Mouse (Mus musculus): Measurements from ENCODE around the gene Mif4gd. TPM values are rescaled to one million over a fixed set of nuclear protein-coding genes. Genes with fewer than 3 reads are reported as not detected.

Mif4gd gene
- polyA plus RNA-seq, 1 experiment from 2014 or later = 120 TPM

DNA sequence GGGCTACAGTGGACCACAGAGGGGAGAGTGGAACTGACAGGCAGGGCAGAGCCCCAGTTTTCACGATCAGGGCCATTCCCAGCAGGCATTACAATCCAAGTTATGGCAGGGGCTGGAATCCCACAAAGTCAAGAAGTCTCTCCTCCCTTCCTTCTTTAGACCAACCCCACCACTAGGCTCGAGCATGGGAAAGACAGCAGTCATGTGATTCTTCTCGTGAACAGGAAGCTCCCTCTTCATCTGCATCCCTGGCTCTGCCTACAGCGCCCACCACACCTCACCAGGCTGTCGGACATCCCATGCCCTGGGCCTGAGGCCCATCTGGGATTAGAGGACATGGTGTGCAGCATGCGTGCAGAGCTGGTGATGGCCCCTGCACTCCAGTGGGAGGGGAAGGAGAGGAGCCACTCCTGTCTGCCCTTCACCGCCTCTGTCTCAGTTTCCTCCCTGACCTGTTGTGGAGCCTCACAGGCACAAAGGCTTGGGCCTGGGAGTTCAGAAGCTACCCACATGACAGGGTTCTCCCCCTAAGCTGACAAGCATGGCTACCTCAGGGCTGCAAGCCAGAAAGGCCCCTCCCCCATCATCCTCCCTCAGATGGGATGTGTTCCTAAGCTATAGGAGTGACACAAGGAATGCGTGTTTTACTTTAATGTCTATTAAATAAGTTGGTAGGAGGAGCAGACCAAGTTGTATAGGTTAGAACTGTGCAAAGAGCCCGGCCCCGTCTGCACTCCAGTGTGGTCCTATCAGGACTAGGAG is 1.8 kb upstream of the Mif4gd start:
- no peak for DNase-seq (ENCODE audit: low spot score)

DNA sequence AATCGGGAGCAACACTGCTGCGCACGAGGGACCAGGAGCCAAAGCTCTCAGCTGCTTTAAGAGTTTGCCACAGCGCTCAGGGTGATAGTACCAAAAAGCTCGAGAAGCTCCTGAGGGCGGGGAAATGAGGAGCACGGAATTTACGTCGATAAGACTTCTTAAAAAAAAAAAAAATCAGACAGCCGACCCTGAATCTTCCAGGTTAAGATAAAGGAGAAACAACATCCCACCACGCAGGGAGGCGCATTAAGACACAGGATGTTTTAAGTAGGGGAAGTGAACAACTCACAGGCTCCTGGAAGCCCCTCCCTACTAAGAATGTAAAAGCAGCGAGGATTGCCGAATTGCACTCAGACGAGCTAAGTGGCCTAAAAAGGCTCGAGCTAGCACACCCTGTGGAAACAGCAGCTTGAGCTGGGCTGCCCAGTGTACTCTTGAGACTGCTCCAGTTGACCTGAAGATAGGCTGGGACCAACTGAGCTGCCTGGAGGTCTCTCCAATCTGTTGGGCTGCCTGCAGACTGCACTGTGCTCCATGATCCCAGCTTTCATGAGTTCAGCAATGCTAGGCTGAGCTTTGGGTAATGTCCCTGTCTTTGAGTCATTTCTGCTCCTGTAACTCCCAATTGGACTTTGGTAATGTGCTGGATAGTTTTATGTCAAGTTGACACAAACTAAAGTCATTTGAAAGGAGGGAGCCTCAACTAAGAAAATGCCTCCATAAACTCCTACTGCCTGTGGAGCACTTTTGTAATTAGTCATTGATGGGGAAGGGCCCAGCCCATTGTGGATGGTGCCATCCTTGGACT is 573 bp upstream of the Mif4gd start:
- DNase-seq (ENCODE audit: low spot score) = peak; percentile 67

DNA sequence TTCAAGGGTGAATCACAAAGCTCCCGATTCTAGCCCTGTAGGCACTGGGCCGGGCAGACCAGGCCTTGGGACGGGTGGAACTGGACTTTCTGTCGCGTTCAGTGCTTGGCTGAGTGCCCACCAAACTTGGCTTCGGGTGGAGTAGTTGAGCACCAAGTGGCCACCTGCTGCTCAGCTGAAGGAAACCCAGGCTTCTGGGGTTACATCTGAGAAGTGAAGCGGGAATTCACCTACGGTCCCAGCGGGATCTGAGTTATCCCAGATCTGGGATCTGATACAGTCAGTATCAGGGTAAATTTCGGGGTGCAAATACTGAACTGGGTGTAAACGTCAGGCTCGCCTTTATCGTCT is 735 bp downstream of the Mif4gd start:
- no peak for DNase-seq (ENCODE audit: low spot score)

DNA sequence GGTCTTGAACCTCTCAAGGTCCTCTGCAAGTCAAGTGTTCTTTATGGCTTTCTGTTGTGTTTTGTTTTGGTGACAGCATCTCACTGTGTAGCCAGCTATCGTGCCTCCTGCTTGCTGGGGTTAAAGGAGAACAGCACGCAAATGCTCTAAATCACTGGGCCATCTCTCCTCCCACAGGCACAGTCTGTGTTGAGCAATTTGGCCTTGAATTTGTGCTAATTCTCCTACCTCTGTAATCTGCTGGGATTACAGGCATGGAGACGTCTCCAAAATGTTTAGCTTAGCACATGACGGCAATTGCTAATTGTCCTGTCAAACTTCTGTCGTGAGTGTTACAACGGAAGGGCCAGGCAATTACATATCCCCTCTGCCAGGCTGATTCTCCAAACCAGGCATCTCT is 1.6 kb downstream of the Mif4gd start:
- DNase-seq (ENCODE audit: low spot score) = no peak

DNA sequence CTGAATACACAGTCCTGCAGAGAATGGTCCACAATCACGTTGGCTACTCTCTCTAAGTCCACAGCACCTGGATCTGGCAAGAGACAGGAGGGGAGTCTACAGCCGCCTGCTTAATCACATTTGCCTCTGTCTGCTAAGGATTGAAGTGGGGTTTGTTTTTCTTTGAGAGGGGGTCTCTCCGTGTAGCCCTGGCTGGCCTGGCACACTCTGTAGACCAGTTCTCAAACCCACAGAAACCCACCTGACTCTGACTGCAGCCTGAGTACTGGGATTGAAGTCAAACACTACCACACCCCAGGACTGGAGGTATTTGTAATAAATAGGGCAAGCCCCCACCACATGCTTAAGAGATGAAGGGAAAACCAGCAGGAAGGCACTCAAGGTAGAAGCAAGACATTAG is 3.2 kb downstream of the Mif4gd start:
- DNase-seq (ENCODE audit: low spot score) = no peak

DNA sequence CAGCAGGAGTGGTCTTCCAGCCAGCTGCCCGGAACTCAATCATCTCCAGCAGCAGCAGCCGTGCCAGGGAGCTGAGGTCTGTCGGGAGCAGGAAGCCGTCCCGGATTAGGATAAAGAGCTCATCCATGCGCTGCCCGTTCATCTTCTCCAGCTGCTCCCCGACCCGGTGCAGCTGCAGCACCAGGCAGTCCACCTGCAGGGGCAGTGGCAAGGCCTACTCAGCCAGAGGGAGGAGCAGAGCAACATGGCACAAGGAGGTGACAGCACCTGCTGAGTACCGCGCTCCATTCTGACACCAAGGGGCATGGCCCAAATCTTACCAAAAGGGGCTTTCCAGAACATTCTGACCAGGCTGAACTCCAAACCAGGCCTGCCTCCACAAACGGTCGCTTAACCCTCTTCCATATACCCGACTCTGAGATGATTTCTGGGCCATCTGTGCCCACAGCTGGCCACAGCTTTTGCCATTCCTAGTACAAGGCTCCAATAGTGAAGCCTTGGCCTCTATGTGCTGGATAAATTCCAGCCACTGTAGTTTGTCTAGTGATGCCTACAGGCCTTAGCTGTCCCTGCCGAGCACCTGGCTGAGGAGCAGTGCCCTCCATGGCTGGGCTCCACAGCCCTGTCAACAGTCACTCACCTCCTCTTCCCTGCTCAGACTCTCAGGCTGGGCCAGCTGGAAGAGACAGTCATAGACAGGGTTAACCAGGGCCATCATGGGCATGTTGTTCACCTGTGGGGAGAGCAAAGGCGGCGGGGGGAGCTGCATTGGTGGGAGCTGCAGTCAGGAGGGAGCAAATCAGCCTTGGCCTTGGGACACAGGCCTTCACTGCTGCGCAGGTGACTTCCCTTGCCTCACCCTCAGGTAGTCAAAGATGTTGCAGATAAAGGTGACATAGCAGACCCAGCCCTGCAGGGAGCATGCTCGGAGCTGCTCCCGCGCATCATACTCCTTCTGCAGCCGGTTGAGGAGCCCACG is 4.1 kb downstream of the Mif4gd start:
- no peak for DNase-seq (ENCODE audit: low spot score)

DNA sequence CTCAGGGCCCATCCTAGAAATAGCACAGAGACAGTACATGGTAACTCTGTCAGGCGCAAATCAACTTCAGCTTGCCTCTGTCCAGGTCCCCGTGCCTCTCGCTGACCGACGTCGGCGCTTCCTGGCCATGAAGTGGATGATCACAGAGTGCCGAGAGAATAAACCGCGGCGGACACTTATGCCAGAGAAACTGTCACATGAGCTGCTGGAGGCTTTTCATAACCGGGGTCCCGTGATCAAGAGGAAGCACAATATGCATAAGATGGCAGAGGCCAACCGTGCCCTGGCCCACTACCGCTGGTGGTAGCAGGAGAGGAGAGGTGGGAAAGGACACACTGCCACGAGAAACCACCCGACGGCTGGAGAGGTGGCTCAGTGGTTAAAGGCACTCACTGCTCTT is 6.0 kb downstream of the Mif4gd start:
- DNase-seq (ENCODE audit: low spot score) = no peak

DNA sequence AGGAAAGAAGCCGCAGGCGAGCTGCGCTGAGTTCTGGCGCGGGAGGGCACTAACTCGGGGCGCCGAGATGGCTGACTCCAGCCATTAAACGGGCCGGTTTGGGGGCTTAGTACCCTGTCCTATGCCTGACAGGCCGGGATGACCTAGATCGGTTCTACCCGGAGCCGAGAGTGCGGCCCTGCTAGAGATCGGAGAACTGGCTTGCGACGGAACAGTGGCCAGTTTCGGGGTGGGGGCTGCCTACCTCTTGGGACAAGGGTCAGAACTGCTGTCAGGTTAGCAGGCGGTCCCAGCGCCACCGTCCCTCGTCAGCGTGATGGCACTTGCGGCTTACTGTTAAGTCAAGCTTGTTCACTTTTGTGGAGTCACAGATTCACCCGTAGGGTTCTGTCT is 8.5 kb downstream of the Mif4gd start:
- no peak for DNase-seq (ENCODE audit: low spot score)

DNA sequence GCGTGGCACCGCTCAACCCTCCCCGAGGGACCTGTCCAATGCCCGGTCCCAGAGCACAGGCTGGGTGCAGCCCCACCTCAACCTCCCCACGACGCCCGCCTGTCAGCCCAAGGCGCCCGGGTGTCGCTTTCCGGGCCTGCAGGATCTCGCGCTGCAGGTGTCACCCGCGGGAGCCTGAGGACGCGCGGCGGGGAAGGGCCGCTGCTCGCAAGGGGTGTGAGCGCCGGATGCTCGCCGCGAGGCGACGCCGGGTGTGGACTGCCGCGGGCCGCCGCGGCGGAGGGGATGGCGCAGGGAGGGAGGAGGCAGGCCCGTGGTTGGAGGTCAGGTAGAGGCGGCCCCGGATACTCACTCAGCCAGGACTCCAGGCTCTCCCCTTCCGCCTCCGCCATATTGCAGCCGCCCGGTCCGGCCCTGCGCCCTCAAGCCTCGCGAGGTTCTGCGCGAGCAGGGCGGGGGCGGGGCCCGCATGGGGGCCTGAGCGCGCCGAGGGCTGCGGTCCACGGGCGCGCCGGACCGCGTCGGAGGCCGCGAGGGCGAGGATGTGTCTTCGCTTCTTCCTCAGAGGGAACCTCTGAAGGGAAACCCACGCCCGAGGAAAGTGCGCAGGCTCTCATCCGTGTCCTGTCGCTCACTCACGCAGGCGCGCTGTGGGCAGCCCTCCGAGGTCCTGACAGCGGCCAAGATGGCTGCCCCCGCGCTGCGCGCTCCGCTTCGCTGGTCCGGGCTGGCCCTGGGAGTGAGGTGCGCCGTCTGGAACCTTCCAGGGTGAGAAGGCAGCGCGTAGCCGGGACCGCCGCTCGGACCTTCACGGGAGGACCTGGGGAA is 9.1 kb downstream of the Mif4gd start, which contains the start of the genes Mrps7 and Gga3:
TSS of gene Mrps7 (plus strand) at position 450 of the 828 bp plus-strand sequence.
TSS of gene Gga3 (minus strand) at position 576 of the 828 bp plus-strand sequence.
- peak; percentile 92 for DNase-seq (ENCODE audit: low spot score)

DNA sequence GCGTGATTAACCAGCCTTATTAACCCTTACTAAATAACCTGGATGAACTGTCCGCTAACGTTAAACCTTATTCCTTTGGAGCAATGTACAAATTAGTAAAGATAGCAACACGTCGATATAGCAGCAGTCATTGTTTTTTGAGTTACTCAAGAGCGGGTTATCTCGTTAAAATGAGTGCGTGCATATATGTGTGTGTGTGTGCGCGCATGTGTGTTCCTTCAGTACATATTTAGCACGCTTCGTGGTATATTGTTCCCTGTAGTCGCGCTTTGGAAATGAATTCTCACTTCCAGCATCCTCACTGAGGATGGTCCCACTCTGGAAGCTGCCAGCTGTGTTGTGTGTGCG is 9.7 kb downstream of the Mif4gd start:
- DNase-seq (ENCODE audit: low spot score) = no peak

DNA sequence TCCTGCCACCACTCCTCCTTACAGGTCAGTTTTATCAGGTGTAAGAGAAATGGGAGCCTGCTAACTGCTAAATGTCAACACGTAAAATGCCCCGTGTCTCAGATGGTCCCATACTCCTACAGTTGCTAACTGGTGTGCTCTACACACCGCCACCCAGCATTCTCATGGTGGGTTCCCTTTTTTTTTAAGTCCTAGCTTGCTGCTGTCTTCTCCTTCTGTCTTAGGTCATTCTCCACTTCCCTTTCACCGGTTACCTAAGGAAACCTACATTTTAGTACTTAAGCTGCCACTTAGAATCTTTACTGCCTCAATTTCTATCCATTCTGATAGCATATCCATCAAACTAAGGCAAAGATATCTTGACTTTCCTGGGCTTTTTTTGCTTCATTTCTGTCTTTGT is 11.6 kb downstream of the Mif4gd start:
- no peak for DNase-seq (ENCODE audit: low spot score)

DNA sequence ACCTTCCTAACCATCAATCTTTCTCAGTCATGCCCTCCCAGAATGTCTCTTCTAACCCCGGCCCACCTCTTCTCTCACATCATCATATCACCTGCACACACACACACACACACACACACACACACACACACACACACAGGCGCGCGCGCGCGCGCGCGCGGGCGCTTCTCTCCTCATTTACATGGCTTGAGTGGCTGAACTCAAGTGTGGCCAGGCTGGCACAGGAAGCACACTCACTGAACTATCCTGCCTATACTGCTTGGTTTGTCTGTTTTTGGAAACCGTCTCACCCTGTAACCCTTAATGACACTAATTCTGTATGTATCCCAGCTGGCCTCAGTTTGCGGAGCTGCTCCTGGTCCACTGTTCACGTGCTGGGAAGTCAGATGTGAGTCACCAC is 12.0 kb downstream of the Mif4gd start:
- DNase-seq (ENCODE audit: low spot score) = no peak

DNA sequence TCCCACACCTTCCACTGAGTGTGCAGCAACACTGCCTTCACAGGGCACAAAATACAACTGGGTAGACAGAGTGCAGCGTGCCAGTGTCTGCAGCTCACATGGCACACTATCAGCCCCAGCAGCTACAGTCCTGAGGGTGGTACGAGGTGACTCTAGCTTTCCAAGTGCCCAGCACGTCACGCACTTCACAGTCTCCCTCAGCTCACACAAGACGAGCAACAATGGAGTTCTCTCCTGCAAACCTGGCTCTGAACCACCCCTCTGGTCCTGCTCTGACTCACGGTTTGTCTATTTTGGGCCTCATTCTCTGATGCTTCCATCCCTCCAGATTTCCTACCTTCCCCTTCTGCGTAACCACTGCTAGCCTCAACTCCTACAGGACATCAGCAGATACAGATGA is 13.0 kb downstream of the Mif4gd start:
- no peak for DNase-seq (ENCODE audit: low spot score)

DNA sequence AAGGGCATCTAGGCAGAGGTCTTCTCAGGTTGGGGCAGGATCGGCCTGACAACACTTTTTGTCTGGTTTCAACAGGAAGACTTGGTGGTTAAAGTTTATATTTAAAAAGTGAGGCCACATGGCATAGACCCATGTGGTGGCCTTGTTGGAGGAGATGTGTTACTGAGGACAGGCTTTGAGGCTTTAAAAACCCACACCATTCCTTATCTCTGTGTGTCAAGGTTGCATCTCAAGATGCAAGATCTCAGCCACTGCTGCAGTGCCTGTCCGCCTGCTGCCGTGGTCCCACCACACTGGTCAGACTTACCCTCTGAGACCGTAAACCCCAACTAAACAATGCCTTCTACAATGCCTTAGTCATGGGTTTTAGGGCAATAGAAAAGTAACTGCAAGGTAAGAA is 14.5 kb downstream of the Mif4gd start:
- no peak for DNase-seq (ENCODE audit: low spot score)

DNA sequence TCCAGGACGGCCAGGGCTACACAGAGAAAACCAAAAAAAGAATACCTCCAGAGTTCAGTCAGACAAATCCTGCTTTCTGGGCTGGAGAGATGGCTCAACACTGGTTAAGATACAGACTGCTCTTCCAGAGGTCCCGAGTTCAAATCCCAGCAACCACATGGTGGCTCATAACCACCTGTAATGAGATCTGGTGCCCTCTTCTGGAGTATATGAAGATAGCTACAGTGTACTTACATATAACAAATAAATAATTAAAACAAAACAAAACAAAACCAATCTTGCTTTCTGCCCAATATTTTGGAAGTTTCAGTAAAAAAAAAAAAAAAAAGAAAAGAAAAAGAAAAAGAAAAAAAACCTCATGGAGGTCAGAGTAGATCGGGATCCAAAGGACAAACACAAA is 17.6 kb downstream of the Mif4gd start:
- no peak for DNase-seq (ENCODE audit: low spot score)

DNA sequence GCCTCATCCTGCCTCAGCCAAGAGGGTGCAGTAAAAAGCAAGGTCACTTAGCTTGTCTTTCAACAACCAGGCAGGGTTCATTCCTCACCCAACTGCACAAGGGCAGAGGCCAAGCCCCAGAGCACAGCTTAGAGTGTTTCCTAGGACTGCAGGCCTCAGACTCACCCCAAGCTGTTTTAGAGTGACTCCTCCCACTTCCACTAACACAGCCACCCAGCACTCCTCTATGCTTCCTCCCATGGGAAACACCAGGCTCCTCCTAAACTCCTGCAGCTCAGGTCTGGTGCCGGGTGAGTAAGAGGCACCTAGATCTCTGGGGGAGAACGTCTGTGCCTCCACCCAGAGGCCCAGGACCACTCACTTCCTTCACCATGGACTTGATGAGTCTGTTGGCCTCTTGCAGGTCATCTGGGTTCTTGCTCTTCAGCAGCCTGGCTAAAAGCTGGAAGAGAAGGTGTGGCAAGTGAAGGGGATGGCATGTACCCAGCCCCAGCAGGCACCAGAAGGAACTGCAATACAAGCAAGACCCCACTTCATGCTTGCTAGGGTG is 22.2 kb downstream of the Mif4gd start:
- DNase-seq (ENCODE audit: low spot score) = no peak

DNA sequence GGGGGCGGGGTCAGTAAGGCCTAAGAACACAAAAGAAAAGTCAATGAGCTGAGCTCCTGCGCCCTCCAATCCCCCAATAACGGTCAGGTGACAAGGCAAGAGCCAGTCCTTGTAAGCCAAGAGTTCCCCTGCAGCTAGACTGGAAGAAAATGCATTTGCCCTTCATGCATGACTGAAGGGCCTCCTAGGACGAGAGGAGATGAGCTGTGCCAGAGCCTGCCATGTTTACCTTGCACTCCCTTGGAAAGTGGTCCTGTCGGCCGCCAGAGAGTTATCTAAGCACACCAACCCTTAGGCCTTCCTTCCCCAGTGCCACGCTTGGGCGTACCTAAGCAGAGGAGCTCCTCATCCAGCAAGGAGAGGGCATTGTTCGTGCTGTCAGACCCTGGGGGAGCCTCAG is 24.8 kb downstream of the Mif4gd start:
- DNase-seq (ENCODE audit: low spot score) = no peak

DNA sequence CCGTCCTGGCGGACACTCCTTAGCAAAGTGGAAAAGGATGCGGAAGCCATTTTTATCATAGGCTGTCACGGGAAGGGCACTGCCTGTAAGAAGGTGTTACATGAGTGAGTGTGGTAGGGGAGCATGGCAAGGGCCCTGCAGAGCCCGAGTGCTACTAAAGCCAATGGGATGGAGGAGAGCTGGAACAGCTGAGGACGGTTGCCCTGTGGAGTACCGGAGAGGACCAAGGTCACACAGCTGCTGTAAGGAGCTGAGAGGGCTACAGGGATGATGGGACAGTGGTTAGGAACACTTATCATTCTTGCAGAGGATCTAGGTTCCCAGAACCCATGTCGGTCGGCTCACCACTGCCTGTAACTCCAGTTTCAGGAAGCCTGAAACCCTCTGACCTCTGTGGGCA is 26.4 kb downstream of the Mif4gd start:
- no peak for DNase-seq (ENCODE audit: low spot score)

DNA sequence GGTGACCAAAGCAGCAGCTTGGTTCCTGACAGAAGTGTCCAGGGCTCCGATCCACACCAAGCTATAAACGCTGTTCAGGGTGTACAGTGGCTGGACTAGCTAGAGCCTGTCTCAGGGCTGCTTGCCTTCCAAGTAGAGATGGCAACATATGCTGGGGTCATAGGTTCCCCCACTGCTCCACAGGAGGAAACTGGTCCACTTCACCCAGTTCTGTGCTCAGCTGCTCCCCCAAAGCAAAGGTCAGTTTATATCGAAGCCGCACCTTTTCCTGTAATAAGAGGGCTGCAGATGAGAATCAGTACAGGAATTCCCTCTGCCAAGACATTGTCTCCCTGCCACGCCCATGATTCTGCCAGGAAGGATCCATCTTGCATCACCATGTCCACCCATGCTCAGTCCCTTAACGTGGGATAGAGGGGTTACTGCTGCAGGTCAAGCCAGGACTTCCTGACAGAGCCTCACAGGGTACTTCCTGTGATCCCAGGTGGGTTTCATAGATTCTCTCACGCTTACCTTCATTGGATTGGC is 27.1 kb downstream of the Mif4gd start:
- DNase-seq (ENCODE audit: low spot score) = no peak

DNA sequence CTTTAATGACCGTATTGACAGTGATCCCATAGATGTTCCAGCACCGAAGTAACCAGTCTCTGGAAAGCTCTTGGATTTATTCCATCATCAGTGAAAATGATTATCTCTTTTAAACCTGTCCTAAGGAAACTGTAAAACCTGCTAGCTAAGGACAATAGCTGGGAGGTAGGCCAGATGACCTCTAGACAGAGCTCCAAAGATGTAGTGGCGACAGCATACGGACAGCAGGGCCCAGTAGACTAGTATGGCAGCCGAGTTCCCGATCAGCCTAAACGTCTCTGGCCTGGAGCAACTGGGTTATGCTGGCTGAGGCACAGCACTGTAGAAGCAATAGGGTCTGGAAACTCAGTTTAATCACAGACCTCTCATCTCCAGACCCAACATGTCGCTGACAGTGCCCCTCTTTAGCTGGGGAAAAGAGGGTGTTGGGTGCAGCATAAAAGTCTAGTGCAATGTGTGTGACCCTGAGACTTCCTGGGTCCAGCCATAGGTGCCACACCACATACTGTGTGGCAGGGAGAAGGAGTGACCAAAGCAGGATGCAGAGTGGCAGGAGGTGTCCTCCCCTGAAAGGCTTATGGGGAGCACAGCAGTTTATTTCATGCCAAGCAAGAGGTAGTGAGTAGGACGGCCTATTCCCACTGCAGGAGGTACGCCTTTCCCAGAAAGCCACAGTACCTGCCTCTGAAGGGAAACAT is 28.2 kb downstream of the Mif4gd start:
- DNase-seq (ENCODE audit: low spot score) = no peak

Data from thymus, postnatal 0 days (tissue).